Mouse (Mus musculus) G1E (cell line): ENCODE data around the gene Zfp523. TPM values are rescaled to one million over a fixed set of nuclear protein-coding genes. Genes with fewer than 3 reads are reported as not detected.

Source experiments
- ATAC-seq: 2 replicates; pipeline ENCODE4 v1.8.0; 2016; ENCODE audit warnings: mild to moderate bottlenecking; ENCODE audit not compliant: insufficient number of reproducible peaks, poor library complexity, low FRiP score, severe bottlenecking; ENCODE audit errors: extremely low read depth
- DNase-seq: peaks from one replicate; pipeline ENCODE4 v3.0.0; 2012; ENCODE audit warnings: low spot score
- H3K27me3 ChIP-seq: 2 replicates; pipeline ENCODE4 v1.6.1; 2012; ENCODE audit warnings: mild to moderate bottlenecking, low read length, inconsistent platforms; ENCODE audit not compliant: insufficient read depth
- H3K36me3 ChIP-seq: replicated peaks from 2 replicates; pipeline ENCODE3; 2012; ENCODE audit warnings: mild to moderate bottlenecking, inconsistent platforms
- H3K4me1 ChIP-seq: 2 replicates; pipeline ENCODE4 v1.6.1; 2012; ENCODE audit warnings: low read depth, low read length, inconsistent platforms, mixed read lengths; ENCODE audit not compliant: insufficient read depth
- H3K4me3 ChIP-seq: 2 replicates; pipeline ENCODE4 v1.5.1; 2012; ENCODE audit warnings: low read depth, mild to moderate bottlenecking, inconsistent platforms, low read length, moderate library complexity, mixed read lengths
- H3K9me3 ChIP-seq: replicated peaks from 2 replicates; pipeline ENCODE4 v1.6.1; 2012; ENCODE audit warnings: inconsistent platforms
- CTCF ChIP-seq: IDR thresholded peaks from 2 replicates; pipeline ENCODE4 v1.5.1; 2012; ENCODE audit warnings: low read depth, low read length, inconsistent platforms, mixed read lengths
- GATA1 ChIP-seq: IDR thresholded peaks from 2 replicates; pipeline ENCODE4 v1.6.1; 2012; ENCODE audit warnings: borderline replicate concordance, low read length, inconsistent platforms, mixed read lengths
- GATA2 ChIP-seq: IDR thresholded peaks from 2 replicates; pipeline ENCODE4 v1.6.1; 2012; ENCODE audit warnings: low read depth, low read length, inconsistent platforms, borderline replicate concordance
- POLR2AphosphoS5 ChIP-seq: IDR thresholded peaks from 2 replicates; pipeline ENCODE4 v1.6.1; 2012; ENCODE audit warnings: low read depth, low read length, inconsistent platforms; ENCODE audit not compliant: insufficient replicate concordance
- TAL1 ChIP-seq: conservative IDR thresholded peaks from 2 replicates; pipeline ENCODE4 v1.6.1; 2012; ENCODE audit warnings: low read depth, low read length, inconsistent platforms, mixed read lengths
- polyA plus RNA-seq: library from polyadenylated mRNA; stranded (reverse); fragments of >175 nt; gene quantifications from 2 replicates; pipeline ENCODE4 v1.2.3, GENCODE M21; 2012
- total RNA-seq, 2 experiments: library from RNA; stranded (forward) in 1 of 2; stranded (reverse) in 1 of 2; fragments of 200-1000 nt in 1 of 2; fragments of >200 nt in 1 of 2; fragmentation: Nextera tagmentation in 1 of 2; gene quantifications; 2 replicates each; pipeline ENCODE4 v1.2.3; 2014 to 2017

Zfp523 gene
- total and polyA plus RNA-seq, 3 experiments, result 11.9 to 39.9 (median 20.8) TPM

- ATAC-seq (no peak), DNase-seq (peak; percentile 53)
- H3K27me3 ChIP-seq, result no peaks in the 10 kb centered on the region
- no peaks in the 10 kb centered on the region for H3K9me3 ChIP-seq
- no peak for TF ChIP-seq GATA1
- TF ChIP-seq CTCF, result peak; percentile 92
- H3K4me3 ChIP-seq, result peak overlapping the region; percentile 13; the same call in 1 of the 2 replicates
- peaks cover 49% of the 10 kb centered on the region for H3K4me1 ChIP-seq
- H3K36me3 ChIP-seq, result peaks cover 70% of the 10 kb centered on the region
These were observed 27.3 kb downstream of the Zfp523 start for GRCm38 (mm10) chr17:28204052-28204720.

GRCm38 (mm10) chr17:28205443-28205842 lies 28.5 kb downstream of the Zfp523 start:
- Histone ChIP-seq H3K4me1 (peaks cover 58% of the 10 kb centered on the region), H3K9me3 (no peaks in the 10 kb centered on the region), H3K36me3 (peaks cover 63% of the 10 kb centered on the region), H3K4me3 (peak overlapping the region; percentile 13; the same call in 1 of the 2 replicates), H3K27me3 (no peaks in the 10 kb centered on the region)
- DNase-seq (no peak), ATAC-seq (no peak)
- TF ChIP-seq POLR2AphosphoS5 (no peak), GATA2 (no peak), GATA1 (no peak), CTCF (no peak), TAL1 (no peak)

- DNase-seq (no peak), ATAC-seq (no peak)
- TF ChIP-seq GATA2 (no peak), TAL1 (no peak), POLR2AphosphoS5 (no peak), CTCF (no peak), GATA1 (no peak)
- no peaks in the 10 kb centered on the region for H3K27me3 ChIP-seq
- H3K9me3 ChIP-seq, result no peaks in the 10 kb centered on the region
- peak overlapping the region; percentile 91; the same call in 1 of the 2 replicates for H3K4me3 ChIP-seq
- peaks cover 59% of the 10 kb centered on the region for H3K36me3 ChIP-seq
- peaks cover 75% of the 10 kb centered on the region for H3K4me1 ChIP-seq
These were observed 30.2 kb downstream of the Zfp523 start for GRCm38 (mm10) chr17:28207092-28207491.

- Histone ChIP-seq H3K4me3 (peak within 1 kb of the TSS; percentile 91), H3K9me3 (no peaks in the 10 kb centered on the region), H3K36me3 (peaks cover 59% of the 10 kb centered on the region), H3K27me3 (no peaks in the 10 kb centered on the region), H3K4me1 (peaks cover 81% of the 10 kb centered on the region)
- DNase-seq, result peak; percentile 88
- TF ChIP-seq POLR2AphosphoS5, result no peak
- TF ChIP-seq GATA1, result no peak
- TF ChIP-seq TAL1, result no peak
- TF ChIP-seq GATA2, result no peak
- no peak for TF ChIP-seq CTCF
- peak; percentile 58 for ATAC-seq
These were observed 30.8 kb downstream of the Zfp523 start, which contains the start of gene Def6 for GRCm38 (mm10) chr17:28207591-28208313. Gene Def6 (plus strand): TSS chr17:28207778.

GRCm38 (mm10) chr17:28208314-28208612 lies 31.3 kb downstream of the Zfp523 start:
- TF ChIP-seq GATA2 (no peak), GATA1 (no peak), POLR2AphosphoS5 (no peak), TAL1 (no peak), CTCF (no peak)
- no peak for DNase-seq
- Histone ChIP-seq H3K27me3 (no peaks in the 10 kb centered on the region), H3K4me1 (peaks cover 87% of the 10 kb centered on the region), H3K4me3 (peak overlapping the region; percentile 91), H3K9me3 (no peaks in the 10 kb centered on the region), H3K36me3 (peaks cover 59% of the 10 kb centered on the region)
- ATAC-seq, result no peak

- Histone ChIP-seq H3K4me3 (peak overlapping the region; percentile 91), H3K27me3 (no peaks in the 10 kb centered on the region), H3K36me3 (peaks cover 61% of the 10 kb centered on the region), H3K9me3 (no peaks in the 10 kb centered on the region), H3K4me1 (peaks cover 93% of the 10 kb centered on the region)
- DNase-seq (peak; percentile 58), ATAC-seq (no peak)
- no peak for TF ChIP-seq GATA1
- no peak for TF ChIP-seq TAL1
- TF ChIP-seq CTCF, result no peak
- no peak for TF ChIP-seq GATA2
- no peak for TF ChIP-seq POLR2AphosphoS5
These were observed 32.7 kb downstream of the Zfp523 start for GRCm38 (mm10) chr17:28209457-28210110.
